Mouse (Mus musculus): ENCODE measurements around the gene Kif22.

Kif22 gene

GRCm38 (mm10) chr7:127017950-127018345 is 24.3 kb downstream of the Kif22 start:
- DNase-seq (ENCODE audit: extremely low spot score, low read depth, low spot score): no peak

GRCm38 (mm10) chr7:127016971-127017949 is 25.0 kb downstream of the Kif22 start, which contains the start of gene Pagr1a:
Pagr1a (minus strand) TSS chr7:127017352.
- peak; percentile 100 for DNase-seq (ENCODE audit: extremely low spot score, low read depth, low spot score)

GRCm38 (mm10) chr7:127016486-127016938 is 25.8 kb downstream of the Kif22 start:
- DNase-seq (ENCODE audit: extremely low spot score, low read depth, low spot score): no peak

GRCm38 (mm10) chr7:127016481-127016485 is 26.0 kb downstream of the Kif22 start, which contains the start of gene Pagr1b:
Pagr1b (minus strand) TSS chr7:127016484.
- DNase-seq (ENCODE audit: extremely low spot score, low read depth, low spot score): no peak

- DNase-seq (ENCODE audit: extremely low spot score, low read depth, low spot score): no peak
Observed at GRCm38 (mm10) chr7:127016081-127016480, 26.2 kb downstream of the Kif22 start.

- DNase-seq (ENCODE audit: extremely low spot score, low read depth, low spot score): no peak
Observed at GRCm38 (mm10) chr7:127014993-127015392, 27.3 kb downstream of the Kif22 start.

GRCm38 (mm10) chr7:127014320-127014719 is 28.0 kb downstream of the Kif22 start, which contains the start of gene Mvp:
Mvp (minus strand) TSS chr7:127014621.
- DNase-seq (ENCODE audit: extremely low spot score, low read depth, low spot score): no peak

- no peak for DNase-seq (ENCODE audit: extremely low spot score, low read depth, low spot score)
Observed at GRCm38 (mm10) chr7:127013385-127013784, 28.9 kb downstream of the Kif22 start.

- no peak for DNase-seq (ENCODE audit: extremely low spot score, low read depth, low spot score)
Observed at GRCm38 (mm10) chr7:127012845-127013244, 29.4 kb downstream of the Kif22 start.

- DNase-seq (ENCODE audit: extremely low spot score, low read depth, low spot score): no peak
Observed at GRCm38 (mm10) chr7:127012374-127012773, 29.9 kb downstream of the Kif22 start.

- no peak for DNase-seq (ENCODE audit: extremely low spot score, low read depth, low spot score)
Observed at GRCm38 (mm10) chr7:127011717-127012116, 30.6 kb downstream of the Kif22 start.

GRCm38 (mm10) chr7:127011051-127011450 is 31.2 kb downstream of the Kif22 start:
- DNase-seq (ENCODE audit: extremely low spot score, low read depth, low spot score): no peak

- no peak for DNase-seq (ENCODE audit: extremely low spot score, low read depth, low spot score)
Observed at GRCm38 (mm10) chr7:127009307-127010085, 32.8 kb downstream of the Kif22 start.

- DNase-seq (ENCODE audit: extremely low spot score, low read depth, low spot score): no peak
Observed at GRCm38 (mm10) chr7:127008239-127009019, 33.8 kb downstream of the Kif22 start.

- DNase-seq (ENCODE audit: extremely low spot score, low read depth, low spot score): no peak
Observed at GRCm38 (mm10) chr7:127007313-127008024, 34.8 kb downstream of the Kif22 start.

GRCm38 (mm10) chr7:127004122-127004875 is 38.0 kb downstream of the Kif22 start:
- no peak for DNase-seq (ENCODE audit: extremely low spot score, low read depth, low spot score)

- DNase-seq (ENCODE audit: extremely low spot score, low read depth, low spot score): no peak
Observed at GRCm38 (mm10) chr7:127003620-127004019, 38.7 kb downstream of the Kif22 start.

GRCm38 (mm10) chr7:126999568-126999967 is 42.7 kb downstream of the Kif22 start:
- DNase-seq (ENCODE audit: extremely low spot score, low read depth, low spot score): no peak

- DNase-seq (ENCODE audit: extremely low spot score, low read depth, low spot score): no peak
Observed at GRCm38 (mm10) chr7:126996449-126996848, 45.8 kb downstream of the Kif22 start.

- no peak for DNase-seq (ENCODE audit: extremely low spot score, low read depth, low spot score)
Observed at GRCm38 (mm10) chr7:126988816-126989215, 53.5 kb downstream of the Kif22 start.

Measured in hindlimb bud, embryonic 11.5 days (tissue).